Mouse (Mus musculus): ENCODE measurements around the gene Nlrp4f.

GRCm38 (mm10) chr13:65226657-65227056 lies 20.9 kb upstream of the Nlrp4f start:
- TF ChIP-seq CTCF (IDR thresholded peaks at IDR 0.05 in 2 of 3, conservative IDR thresholded peaks at IDR 0.05 in 1 of 3; ENCODE audit: control insufficient read depth in 1 of 3, insufficient read depth in 1 of 3, low read depth in 2 of 3, low read length in 3 of 3, poor library complexity in 1 of 3, severe bottlenecking in 1 of 3) (no peak), POLR2A (IDR thresholded peaks at IDR 0.05; ENCODE audit: control insufficient read depth in 1 of 2, insufficient read depth in 1 of 2, low read depth in 1 of 2, low read length in 2 of 2, poor library complexity in 1 of 2) (no peak), GATA1 (IDR thresholded peaks at IDR 0.05; ENCODE audit: low read depth, low read length) (no peak), MAFK (IDR thresholded peaks at IDR 0.05; ENCODE audit: borderline replicate concordance, low read depth, low read length) (no peak), ZNF384 (IDR thresholded peaks at IDR 0.05; ENCODE audit: low read depth, low read length) (no peak), USF1 (IDR thresholded peaks at IDR 0.05; ENCODE audit: low read depth, low read length) (no peak), RCOR1 (IDR thresholded peaks at IDR 0.05; ENCODE audit: low read depth, low read length) (no peak), TAL1 (IDR thresholded peaks at IDR 0.05; ENCODE audit: low read length) (no peak), MAX (IDR thresholded peaks at IDR 0.05; ENCODE audit: low read length) (no peak), E2F4 (IDR thresholded peaks at IDR 0.05; ENCODE audit: borderline replicate concordance, low read depth, low read length) (no peak), SMC3 (IDR thresholded peaks at IDR 0.05; ENCODE audit: low read depth, low read length) (no peak), POLR2AphosphoS2 (IDR thresholded peaks at IDR 0.05; ENCODE audit: low read length) (no peak)

All from MEL (cell line).